Mouse (Mus musculus) forebrain, postnatal 0 days (tissue): ENCODE results near the gene Ccnj. TPM values are rescaled to one million over a fixed set of nuclear protein-coding genes. Genes with fewer than 3 reads are reported as not detected.

Source experiments
- ATAC-seq: fragments of 200-750 bp; cut with Nextera tagmentation; 2 replicates; pipeline ENCODE4 v1.8.0; 2017; ENCODE audit warnings: mild to moderate bottlenecking, moderate library complexity
- DNase-seq: peaks from one replicate; pipeline ENCODE4 v3.0.0-alpha.2; 2015
- H3K27ac ChIP-seq: fragments of 300-500 bp; sonication (generic); 2 replicates; pipeline ENCODE4 v1.5.1; 2014; ENCODE audit warnings: low read depth, mild to moderate bottlenecking, antibody characterized with exemption, low read length, moderate library complexity, mixed read lengths
- H3K27me3 ChIP-seq: fragments of 300-500 bp; sonication (generic); 2 replicates; pipeline ENCODE4 v1.6.1; 2014; ENCODE audit warnings: mild to moderate bottlenecking, low read length, mixed read lengths; ENCODE audit not compliant: insufficient read depth
- H3K36me3 ChIP-seq: fragments of 300-500 bp; sonication (generic); 2 replicates; pipeline ENCODE4 v1.6.1; 2014; ENCODE audit warnings: mild to moderate bottlenecking, moderate library complexity; ENCODE audit not compliant: insufficient read depth
- H3K4me1 ChIP-seq: fragments of 300-500 bp; sonication (generic); 2 replicates; pipeline ENCODE4 v1.6.1; 2014; ENCODE audit warnings: antibody characterized with exemption; ENCODE audit not compliant: insufficient read depth
- H3K4me2 ChIP-seq: fragments of 300-500 bp; sonication (generic); 2 replicates; pipeline ENCODE4 v1.6.1; 2014; ENCODE audit warnings: low read depth, mild to moderate bottlenecking, moderate library complexity
- H3K4me3 ChIP-seq: fragments of 300-500 bp; sonication (generic); 2 replicates; pipeline ENCODE4 v1.5.1; 2014; ENCODE audit warnings: low read depth, low read length, mixed read lengths
- H3K9ac ChIP-seq: fragments of 300-500 bp; sonication (generic); 2 replicates; pipeline ENCODE4 v1.6.1; 2014; ENCODE audit warnings: mild to moderate bottlenecking
- H3K9me3 ChIP-seq: fragments of 300-500 bp; sonication (generic); 2 replicates; pipeline ENCODE4 v1.6.1; 2016; ENCODE audit warnings: low read length
- CTCF ChIP-seq: sonication (generic); IDR thresholded peaks from 2 replicates; pipeline ENCODE4 v1.5.1; 2016; ENCODE audit warnings: antibody characterized with exemption, control low read depth, low read depth
- WGBS: fragments of 180-500 bp; shearing (Covaris S2); extraction: QIAGEN DNeasy Blood & Tissue Kit; methylation state at CpG from one replicate; pipeline ENCODE4 v1.1.7; 2014; 5-methylcytosine and 5-hydroxymethylcytosine counted together
- polyA plus RNA-seq: library from polyadenylated mRNA; unstranded; fragments of >200 nt; fragmentation: Nextera tagmentation; extraction: Ambion mirVana; gene quantifications from 2 replicates; pipeline ENCODE4 v1.2.1, GENCODE M21; 2015
- total RNA-seq: library from RNA; depleted of rRNA; stranded (reverse); fragments of >200 nt; gene quantifications from 2 replicates; pipeline ENCODE4 v1.2.3, GENCODE M21; 2014; rRNA removed

The Ccnj gene
- total RNA-seq (10.5 and 12.1 TPM in 2 replicates), polyA plus RNA-seq (8.7 and 9.2 TPM in 2 replicates)

- Histone ChIP-seq H3K36me3 (no peaks in the 10 kb centered on the region), H3K27me3 (no peaks in the 10 kb centered on the region), H3K4me2 (peak within 1 kb of the TSS; percentile 76), H3K4me3 (peak within 1 kb of the TSS; percentile 89), H3K9me3 (no peaks in the 10 kb centered on the region), H3K27ac (peak within 1 kb of the TSS; percentile 94), H3K9ac (peak within 1 kb of the TSS; percentile 97), H3K4me1 (peaks cover 16% of the 10 kb centered on the region; the same call in 1 of the 2 replicates)
- ATAC-seq (peak; percentile 98), DNase-seq (peak; percentile 96)
- 0 out of 2 replicates have a peak, but pooled peaks have one; percentile 3 for TF ChIP-seq CTCF
- whole genome bisulfite sequencing: under 1% methylated on average over 57 of the region's 71 CpGs
Measured at GRCm38 (mm10) chr19:40830703-40831415, at the start of gene Ccnj. Gene Ccnj, plus strand, starts transcription at chr19:40831279.

- Histone ChIP-seq H3K9me3 (no peaks in the 10 kb centered on the region), H3K4me3 (no peak overlapping the region), H3K4me1 (no peaks in the 10 kb centered on the region), H3K4me2 (no peak overlapping the region), H3K36me3 (no peaks in the 10 kb centered on the region), H3K27ac (no peak overlapping the region), H3K9ac (no peak overlapping the region), H3K27me3 (no peaks in the 10 kb centered on the region; the same call in 1 of the 2 replicates)
- DNase-seq (no peak), ATAC-seq (no peak)
- no peak for TF ChIP-seq CTCF
- WGBS: 79% methylated on average over 15 of the region's 15 CpGs
Measured at GRCm38 (mm10) chr19:40788004-40788714, 42.9 kb upstream of the Ccnj start.

DNA sequence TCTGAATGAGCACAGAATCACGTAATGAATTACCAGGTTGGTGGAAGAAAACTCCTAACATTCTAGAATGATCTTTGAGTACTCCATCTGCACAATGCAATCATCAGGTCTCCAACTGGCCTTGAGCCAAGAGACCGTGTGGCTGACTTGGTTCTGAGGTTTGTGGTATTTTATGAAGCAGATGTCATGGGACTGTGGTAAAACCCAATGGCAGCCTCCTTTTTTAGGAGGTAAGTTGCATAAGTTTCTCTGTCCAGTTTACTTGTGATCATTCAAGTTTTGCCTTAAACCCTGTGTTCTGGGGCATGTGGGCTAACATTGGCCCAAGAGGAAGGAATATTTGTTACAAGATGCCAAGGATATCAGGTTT is 42.4 kb upstream of the Ccnj start:
- H3K4me3 ChIP-seq: no peak overlapping the region
- WGBS: 62% methylated on average over 2 of the region's 2 CpGs
- ATAC-seq: no peak
- H3K36me3 ChIP-seq: no peaks in the 10 kb centered on the region
- no peaks in the 10 kb centered on the region for H3K4me1 ChIP-seq
- H3K27me3 ChIP-seq: no peaks in the 10 kb centered on the region; the same call in 1 of the 2 replicates
- H3K9me3 ChIP-seq: no peaks in the 10 kb centered on the region
- no peak for TF ChIP-seq CTCF
- no peak overlapping the region for H3K27ac ChIP-seq
- H3K4me2 ChIP-seq: no peak overlapping the region
- no peak for DNase-seq
- no peak overlapping the region for H3K9ac ChIP-seq

DNA sequence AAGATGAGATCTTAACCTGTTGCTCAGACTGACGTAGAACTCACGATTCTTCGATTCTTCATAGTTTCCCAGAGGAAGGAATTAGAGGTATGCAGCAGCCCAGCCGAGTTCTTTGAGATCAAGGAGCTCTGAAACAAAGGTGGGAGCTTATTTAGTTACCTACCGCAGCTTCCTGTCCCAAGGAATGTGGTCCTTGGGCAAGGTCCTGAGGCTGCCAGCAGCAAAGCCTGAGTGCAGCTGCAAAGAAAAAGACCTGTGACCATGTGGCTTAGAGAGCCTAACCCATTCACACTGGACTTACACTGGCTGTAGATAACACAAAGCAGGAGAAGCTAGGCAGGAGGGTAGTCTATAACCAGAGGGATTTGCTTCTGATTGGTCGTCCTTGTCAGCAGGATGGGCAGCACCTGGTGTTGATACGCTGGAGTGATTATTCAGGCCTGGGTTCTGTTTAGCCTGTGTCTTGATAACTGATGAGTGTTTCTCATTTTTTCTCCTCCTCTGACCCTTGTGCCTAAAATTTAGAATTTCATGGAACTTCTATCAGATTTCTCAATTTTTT is 25.8 kb upstream of the Ccnj start:
- ATAC-seq: no peak
- no peak overlapping the region for H3K9ac ChIP-seq
- DNase-seq: no peak
- H3K4me2 ChIP-seq: no peak overlapping the region
- H3K9me3 ChIP-seq: no peaks in the 10 kb centered on the region
- no peaks in the 10 kb centered on the region for H3K27me3 ChIP-seq
- H3K4me1 ChIP-seq: no peaks in the 10 kb centered on the region
- H3K36me3 ChIP-seq: no peaks in the 10 kb centered on the region
- no peak for TF ChIP-seq CTCF
- H3K27ac ChIP-seq: no peak overlapping the region
- no peak overlapping the region for H3K4me3 ChIP-seq
- 18% methylated on average over 7 of the region's 7 CpGs for WGBS

DNA sequence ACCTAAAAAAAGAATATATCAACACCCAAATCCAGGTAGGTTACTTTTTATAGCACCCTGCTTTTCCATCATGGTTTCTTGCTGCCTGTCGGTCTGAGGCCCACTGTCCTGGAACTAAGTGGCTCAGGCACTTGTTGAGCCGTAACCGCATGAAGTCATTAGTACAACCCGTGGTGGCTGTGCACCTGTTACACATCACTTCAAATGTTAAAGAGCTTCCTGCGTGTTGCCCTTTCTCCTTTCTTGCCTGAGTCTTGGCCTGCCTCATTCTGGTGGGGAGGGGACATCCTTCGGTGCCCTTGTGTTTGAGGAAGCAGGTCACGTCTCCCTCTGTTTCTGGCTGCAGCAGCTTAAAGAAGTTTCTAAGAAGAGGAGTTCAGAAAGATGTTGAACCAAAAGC is 21.2 kb upstream of the Ccnj start:
- WGBS: 58% methylated on average over 7 of the region's 7 CpGs
- TF ChIP-seq CTCF: no peak

GRCm38 (mm10) chr19:40811840-40812239 is 19.2 kb upstream of the Ccnj start:
- DNase-seq (no peak), ATAC-seq (no peak)
- no peak overlapping the region for H3K4me2 ChIP-seq
- H3K9me3 ChIP-seq: no peaks in the 10 kb centered on the region
- no peaks in the 10 kb centered on the region for H3K36me3 ChIP-seq
- 84% methylated on average over 4 of the region's 4 CpGs for WGBS
- no peak overlapping the region for H3K9ac ChIP-seq
- H3K4me1 ChIP-seq: no peaks in the 10 kb centered on the region
- no peak for TF ChIP-seq CTCF
- no peak overlapping the region for H3K4me3 ChIP-seq
- H3K27ac ChIP-seq: no peak overlapping the region
- H3K27me3 ChIP-seq: no peaks in the 10 kb centered on the region

More for the DNA sequence above, 21.2 kb upstream of the Ccnj start:
- Histone ChIP-seq H3K27me3 (no peaks in the 10 kb centered on the region), H3K9me3 (no peaks in the 10 kb centered on the region), H3K9ac (no peak overlapping the region), H3K36me3 (no peaks in the 10 kb centered on the region), H3K4me3 (no peak overlapping the region), H3K4me2 (no peak overlapping the region), H3K27ac (no peak overlapping the region), H3K4me1 (no peaks in the 10 kb centered on the region)
- no peak for ATAC-seq
- no peak for DNase-seq

DNA sequence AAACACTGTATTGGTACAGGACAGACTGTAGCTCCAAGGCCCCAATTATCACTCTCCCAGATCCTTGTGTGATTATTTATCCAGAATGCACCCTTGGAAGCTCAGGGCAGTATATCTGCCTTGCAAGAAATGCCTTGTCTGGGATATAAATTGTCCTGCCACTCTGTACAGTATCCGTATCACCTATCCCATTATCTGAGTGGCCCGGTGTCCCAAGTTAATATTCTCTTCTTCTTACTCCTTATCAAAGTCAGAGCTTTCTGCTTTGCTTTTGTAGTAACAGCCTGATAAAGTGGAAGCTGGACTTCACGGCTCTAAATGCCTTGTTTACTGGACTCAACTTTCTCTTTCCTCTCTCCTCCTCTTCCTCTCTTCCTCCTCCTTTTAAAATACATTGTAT is 18.3 kb upstream of the Ccnj start:
- WGBS: 89% methylated on average over 3 of the region's 3 CpGs

More for the DNA sequence above, 18.3 kb upstream of the Ccnj start:
- Histone ChIP-seq H3K4me2 (no peak overlapping the region), H3K27me3 (no peaks in the 10 kb centered on the region), H3K4me1 (no peaks in the 10 kb centered on the region), H3K36me3 (no peaks in the 10 kb centered on the region), H3K9me3 (no peaks in the 10 kb centered on the region), H3K27ac (no peak overlapping the region), H3K4me3 (no peak overlapping the region), H3K9ac (no peak overlapping the region)
- ATAC-seq (no peak), DNase-seq (no peak)
- no peak for TF ChIP-seq CTCF
